Mouse (Mus musculus): ENCODE measurements around the gene Plek2. TPM values are rescaled to one million over a fixed set of nuclear protein-coding genes. Genes with fewer than 3 reads are reported as not detected.
"Not testable (repeated sequence)": the region's sequence is repeated elsewhere in the genome, so short reads cannot be mapped to it uniquely, and the experiment has no call there.

Plek2 gene
- polyA plus RNA-seq, 1 experiment from 2014 or later, result 6.4 TPM

- H3K36me3 ChIP-seq (ENCODE audit: insufficient read depth), result no peaks in the 10 kb centered on the region
- H3K4me3 ChIP-seq (ENCODE audit: low read depth, low read length), result no peak overlapping the region
- TF ChIP-seq CTCF (IDR thresholded peaks at IDR 0.05; ENCODE audit: low read depth), result no peak
- no peaks in the 10 kb centered on the region for H3K27me3 ChIP-seq (ENCODE audit: insufficient read depth, low read length)
- H3K4me2 ChIP-seq, result no peak overlapping the region
- H3K9ac ChIP-seq, result no peak overlapping the region
- 40% methylated on average over 7 of the region's 7 CpGs for WGBS
- ATAC-seq (ENCODE audit: insufficient read depth) (no peak), DNase-seq (no peak)
- H3K4me1 ChIP-seq (ENCODE audit: insufficient read depth), result no peaks in the 10 kb centered on the region
- no peaks in the 10 kb centered on the region for H3K9me3 ChIP-seq (ENCODE audit: low read depth, low read length)
- H3K27ac ChIP-seq (ENCODE audit: low read depth), result no peak overlapping the region
Observed at GRCm38 (mm10) chr12:78939393-78940037, 32.8 kb upstream of the Plek2 start.

- DNase-seq (no peak), ATAC-seq (ENCODE audit: insufficient read depth) (no peak)
- WGBS, result 27% methylated on average over 4 of the region's 4 CpGs
- no peak for TF ChIP-seq CTCF (IDR thresholded peaks at IDR 0.05; ENCODE audit: low read depth)
- Histone ChIP-seq H3K9me3 (ENCODE audit: low read depth, low read length) (no peaks in the 10 kb centered on the region), H3K4me3 (ENCODE audit: low read depth, low read length) (no peak overlapping the region), H3K4me2 (no peak overlapping the region), H3K27me3 (ENCODE audit: insufficient read depth, low read length) (no peaks in the 10 kb centered on the region), H3K27ac (ENCODE audit: low read depth) (no peak overlapping the region), H3K9ac (no peak overlapping the region), H3K36me3 (ENCODE audit: insufficient read depth) (no peaks in the 10 kb centered on the region), H3K4me1 (ENCODE audit: insufficient read depth) (no peaks in the 10 kb centered on the region)
Observed at GRCm38 (mm10) chr12:78936494-78936893, 29.7 kb upstream of the Plek2 start.

- Histone ChIP-seq H3K27ac (ENCODE audit: low read depth) (no peak overlapping the region), H3K4me2 (no peak overlapping the region), H3K4me1 (ENCODE audit: insufficient read depth) (no peaks in the 10 kb centered on the region), H3K9me3 (ENCODE audit: low read depth, low read length) (no peaks in the 10 kb centered on the region), H3K36me3 (ENCODE audit: insufficient read depth) (no peaks in the 10 kb centered on the region), H3K4me3 (ENCODE audit: low read depth, low read length) (no peak overlapping the region), H3K9ac (no peak overlapping the region), H3K27me3 (ENCODE audit: insufficient read depth, low read length) (no peaks in the 10 kb centered on the region)
- no peak for TF ChIP-seq CTCF (IDR thresholded peaks at IDR 0.05; ENCODE audit: low read depth)
- DNase-seq (no peak), ATAC-seq (ENCODE audit: insufficient read depth) (no peak)
- 62% methylated on average over 1 of the region's 1 CpGs for WGBS
Observed at GRCm38 (mm10) chr12:78929900-78930299, 23.1 kb upstream of the Plek2 start.

DNA sequence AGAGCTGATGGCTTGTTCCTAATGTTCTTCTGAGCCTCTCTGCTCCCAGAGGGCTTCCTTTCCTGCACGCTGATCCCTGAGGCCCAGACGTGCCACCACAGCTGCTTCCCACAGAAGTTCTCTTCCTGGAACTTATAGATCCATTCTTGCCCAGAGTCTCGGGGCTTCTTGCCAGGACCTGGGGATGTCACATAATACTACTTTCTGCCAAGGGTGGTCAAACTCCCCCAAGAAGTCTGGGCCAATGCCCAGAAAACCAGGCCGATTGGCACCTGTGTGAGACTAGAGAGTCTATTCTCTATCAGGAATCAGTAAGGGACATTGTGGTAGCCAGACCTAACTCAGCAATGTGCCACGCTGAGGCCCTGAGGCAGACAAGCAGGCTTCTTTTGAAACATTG is 20.5 kb upstream of the Plek2 start:
- ATAC-seq (ENCODE audit: insufficient read depth) (no peak), DNase-seq (no peak)
- WGBS, result 67% methylated on average over 5 of the region's 5 CpGs
- Histone ChIP-seq H3K9me3 (ENCODE audit: low read depth, low read length) (no peaks in the 10 kb centered on the region), H3K4me3 (ENCODE audit: low read depth, low read length) (no peak overlapping the region), H3K9ac (no peak overlapping the region), H3K4me2 (no peak overlapping the region), H3K27me3 (ENCODE audit: insufficient read depth, low read length) (no peaks in the 10 kb centered on the region), H3K4me1 (ENCODE audit: insufficient read depth) (no peaks in the 10 kb centered on the region), H3K27ac (ENCODE audit: low read depth) (no peak overlapping the region), H3K36me3 (ENCODE audit: insufficient read depth) (no peaks in the 10 kb centered on the region)
- TF ChIP-seq CTCF (IDR thresholded peaks at IDR 0.05; ENCODE audit: low read depth), result no peak

DNA sequence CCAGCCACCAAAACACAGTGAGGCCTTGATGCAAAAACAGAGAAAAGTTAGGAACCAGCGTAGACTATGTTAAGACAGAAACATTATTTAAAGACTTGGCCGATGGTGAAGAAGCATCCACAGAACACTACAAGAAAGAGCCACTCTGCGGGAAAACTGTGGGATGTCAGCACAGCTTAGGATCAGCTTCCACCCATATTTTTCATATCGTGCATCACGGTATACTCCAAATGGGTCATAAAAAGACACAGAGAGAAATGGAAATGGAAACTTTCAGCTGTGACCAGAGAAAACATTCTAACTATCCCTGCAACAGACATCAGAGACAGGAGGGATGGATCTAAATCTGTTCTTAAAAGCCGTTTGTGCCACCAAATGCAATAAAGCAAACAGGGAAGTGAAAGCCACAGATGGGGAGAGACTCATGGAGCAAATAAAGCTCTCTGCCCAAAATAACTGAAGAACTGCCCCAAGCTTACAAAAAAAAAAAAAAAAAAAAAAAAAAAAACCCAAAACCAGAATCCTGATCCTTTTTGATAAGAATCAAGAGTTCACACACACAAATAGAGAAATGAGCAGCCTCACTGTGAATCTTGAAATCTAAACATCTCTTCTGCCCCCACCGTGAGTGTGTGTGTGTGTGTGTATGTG is 16.9 kb upstream of the Plek2 start:
- Histone ChIP-seq H3K27ac (ENCODE audit: low read depth) (no peak overlapping the region), H3K9ac (no peak overlapping the region), H3K4me2 (no peak overlapping the region), H3K4me1 (ENCODE audit: insufficient read depth) (no peaks in the 10 kb centered on the region), H3K9me3 (ENCODE audit: low read depth, low read length) (no peaks in the 10 kb centered on the region), H3K36me3 (ENCODE audit: insufficient read depth) (no peaks in the 10 kb centered on the region), H3K4me3 (ENCODE audit: low read depth, low read length) (no peak overlapping the region), H3K27me3 (ENCODE audit: insufficient read depth, low read length) (no peaks in the 10 kb centered on the region)
- 76% methylated on average over 7 of the region's 7 CpGs for WGBS
- TF ChIP-seq CTCF (IDR thresholded peaks at IDR 0.05; ENCODE audit: low read depth), result no peak
- ATAC-seq (ENCODE audit: insufficient read depth), result no peak
- DNase-seq, result no peak

GRCm38 (mm10) chr12:78922977-78923376 is 16.2 kb upstream of the Plek2 start:
- DNase-seq; H3K36me3 ChIP-seq (ENCODE audit: insufficient read depth); H3K27ac ChIP-seq (ENCODE audit: low read depth); H3K4me2 ChIP-seq; H3K9ac ChIP-seq; H3K9me3 ChIP-seq (ENCODE audit: low read depth, low read length); H3K4me1 ChIP-seq (ENCODE audit: insufficient read depth); H3K27me3 ChIP-seq (ENCODE audit: insufficient read depth, low read length); ATAC-seq (ENCODE audit: insufficient read depth); H3K4me3 ChIP-seq (ENCODE audit: low read depth, low read length): not testable (repeated sequence)

GRCm38 (mm10) chr12:78922058-78922457 is 15.3 kb upstream of the Plek2 start:
- DNase-seq (no peak), ATAC-seq (ENCODE audit: insufficient read depth) (no peak)
- 43% methylated on average over 3 of the region's 3 CpGs for WGBS
- Histone ChIP-seq H3K9ac (no peak overlapping the region), H3K4me1 (ENCODE audit: insufficient read depth) (no peaks in the 10 kb centered on the region), H3K4me3 (ENCODE audit: low read depth, low read length) (no peak overlapping the region), H3K27me3 (ENCODE audit: insufficient read depth, low read length) (no peaks in the 10 kb centered on the region), H3K36me3 (ENCODE audit: insufficient read depth) (no peaks in the 10 kb centered on the region), H3K9me3 (ENCODE audit: low read depth, low read length) (no peaks in the 10 kb centered on the region), H3K4me2 (no peak overlapping the region), H3K27ac (ENCODE audit: low read depth) (no peak overlapping the region)
- no peak for TF ChIP-seq CTCF (IDR thresholded peaks at IDR 0.05; ENCODE audit: low read depth)
